Mouse (Mus musculus) G1E (cell line): ENCODE measurements around the gene A830018L16Rik.

ENCODE experiments used
- CTCF ChIP-seq: IDR thresholded peaks from 2 replicates; pipeline ENCODE4 v1.5.1; 2012; ENCODE audit warnings: low read depth, low read length, inconsistent platforms, mixed read lengths
- GATA1 ChIP-seq: IDR thresholded peaks from 2 replicates; pipeline ENCODE4 v1.6.1; 2012; ENCODE audit warnings: borderline replicate concordance, low read length, inconsistent platforms, mixed read lengths
- GATA2 ChIP-seq: IDR thresholded peaks from 2 replicates; pipeline ENCODE4 v1.6.1; 2012; ENCODE audit warnings: low read depth, low read length, inconsistent platforms, borderline replicate concordance

DNA sequence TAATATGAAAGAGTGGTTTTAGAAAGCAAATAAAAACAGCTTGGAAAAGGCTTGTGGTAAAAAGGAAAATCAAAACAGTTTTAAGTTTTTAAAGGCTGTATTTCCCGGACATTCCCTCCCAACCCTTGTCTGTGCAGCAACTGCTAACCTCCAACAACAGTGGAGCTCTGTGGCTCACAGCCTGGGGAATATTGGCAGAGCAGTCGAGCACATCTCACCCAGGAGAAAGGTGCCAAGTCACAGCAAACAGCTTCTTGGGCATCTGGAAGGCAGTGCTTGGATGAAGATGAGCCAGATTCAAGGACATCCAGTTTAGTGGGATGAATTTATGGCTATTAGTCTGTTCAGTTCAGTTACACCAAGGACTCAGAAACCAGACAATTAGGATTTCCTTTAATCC, 381.8 kb downstream of the A830018L16Rik start:
- TF ChIP-seq CTCF (no peak), GATA1 (no peak), GATA2 (no peak)
